Mouse (Mus musculus) embryonic facial prominence, embryonic 11.5 days (tissue): ENCODE results near the gene Chit1. TPM values are rescaled to one million over a fixed set of nuclear protein-coding genes. Genes with fewer than 3 reads are reported as not detected.

ENCODE experiments used
- ATAC-seq: fragments of 200-750 bp; cut with Nextera tagmentation; replicated peaks from 2 replicates; pipeline ENCODE4 v1.8.0; 2017; ENCODE audit warnings: low read depth; ENCODE audit not compliant: insufficient number of reproducible peaks, low FRiP score, low TSS enrichment
- DNase-seq: peaks from one replicate; pipeline ENCODE4 v3.0.0-alpha.2; 2015; ENCODE audit warnings: low spot score
- H3K27ac ChIP-seq: fragments of 300-500 bp; sonication (generic); replicated peaks from 2 replicates; pipeline ENCODE4 v1.5.1; 2014; ENCODE audit warnings: mild to moderate bottlenecking, low read depth, low read length, control low read depth
- H3K27me3 ChIP-seq: fragments of 300-500 bp; sonication (generic); 2 replicates; pipeline ENCODE4 v1.6.1; 2014; ENCODE audit warnings: mild to moderate bottlenecking, low read length, moderate library complexity, mixed read lengths; ENCODE audit not compliant: control insufficient read depth, insufficient read depth
- H3K36me3 ChIP-seq: fragments of 300-500 bp; sonication (generic); replicated peaks from 2 replicates; pipeline ENCODE4 v1.6.1; 2014; ENCODE audit warnings: low read depth, mild to moderate bottlenecking, low read length, moderate library complexity, mixed read lengths; ENCODE audit not compliant: control insufficient read depth, insufficient read depth
- H3K4me1 ChIP-seq: fragments of 300-500 bp; sonication (generic); 2 replicates; pipeline ENCODE4 v1.6.1; 2014; ENCODE audit warnings: low read length, mixed read lengths; ENCODE audit not compliant: control insufficient read depth, insufficient read depth
- H3K4me2 ChIP-seq: fragments of 300-500 bp; sonication (generic); 2 replicates; pipeline ENCODE4 v1.6.1; 2014; ENCODE audit warnings: low read depth, mild to moderate bottlenecking, control low read depth, low read length, moderate library complexity
- H3K4me3 ChIP-seq: fragments of 300-500 bp; sonication (generic); 2 replicates; pipeline ENCODE4 v1.5.1; 2014; ENCODE audit warnings: low read depth, low read length, control low read depth
- H3K9ac ChIP-seq: fragments of 300-500 bp; sonication (generic); replicated peaks from 2 replicates; pipeline ENCODE4 v1.6.1; 2014; ENCODE audit warnings: mild to moderate bottlenecking, control low read depth, low read length
- H3K9me3 ChIP-seq: fragments of 300-500 bp; sonication (generic); replicated peaks from 2 replicates; pipeline ENCODE4 v1.6.1; 2016; ENCODE audit warnings: mild to moderate bottlenecking, low read length, inconsistent platforms, mixed read lengths; ENCODE audit not compliant: control insufficient read depth
- WGBS: fragments of 180-500 bp; shearing (Covaris S2); extraction: QIAGEN DNeasy Blood & Tissue Kit; methylation state at CpG from one replicate; pipeline ENCODE4 v1.1.7; 2014; 5-methylcytosine and 5-hydroxymethylcytosine counted together
- polyA plus RNA-seq: library from polyadenylated mRNA; unstranded; fragments of >200 nt; fragmentation: Nextera tagmentation; extraction: Ambion mirVana; gene quantifications from 2 replicates; pipeline ENCODE4 v1.2.1, GENCODE M21; 2014

Chit1 gene
- polyA plus RNA-seq, 1 experiment from 2014 or later: not detected

DNA sequence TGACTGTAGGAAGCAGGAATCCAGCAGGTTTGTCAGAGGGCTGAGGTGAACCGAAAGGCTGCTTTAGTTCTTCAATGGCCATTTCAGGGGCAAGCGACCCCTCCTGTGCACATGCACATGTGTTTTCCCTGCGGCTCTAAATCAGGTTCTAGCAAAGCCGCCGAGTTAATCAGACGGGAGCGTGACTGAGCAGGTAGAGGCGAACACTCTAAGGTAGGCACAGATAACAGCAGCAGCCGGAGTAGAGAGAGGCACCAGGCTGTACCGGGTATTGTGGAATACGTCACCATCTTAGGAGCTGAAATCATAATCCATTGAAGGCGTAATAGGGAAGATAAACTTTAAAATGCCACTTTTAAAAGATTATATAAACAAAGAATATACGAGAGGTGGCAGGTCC is 3.7 kb downstream of the Chit1 start:
- WGBS: 78% methylated on average over 13 of the region's 13 CpGs
- ATAC-seq (no peak), DNase-seq (no peak)
- H3K9ac ChIP-seq: no peak overlapping the region
- H3K27ac ChIP-seq: no peak overlapping the region
- no peak overlapping the region for H3K4me2 ChIP-seq
- no peaks in the 10 kb centered on the region for H3K27me3 ChIP-seq
- H3K36me3 ChIP-seq: no peaks in the 10 kb centered on the region
- no peaks in the 10 kb centered on the region for H3K4me1 ChIP-seq
- H3K4me3 ChIP-seq: no peak overlapping the region
- no peaks in the 10 kb centered on the region for H3K9me3 ChIP-seq

- Histone ChIP-seq H3K9ac (no peak overlapping the region), H3K36me3 (no peaks in the 10 kb centered on the region), H3K4me2 (no peak overlapping the region), H3K27ac (no peak overlapping the region), H3K4me1 (no peaks in the 10 kb centered on the region), H3K27me3 (no peaks in the 10 kb centered on the region), H3K4me3 (no peak overlapping the region), H3K9me3 (no peaks in the 10 kb centered on the region)
- DNase-seq (peak; percentile 39), ATAC-seq (no peak)
- WGBS: 38% methylated on average over 8 of the region's 8 CpGs
Measured at GRCm38 (mm10) chr1:134115424-134115823, 4.4 kb downstream of the Chit1 start.

DNA sequence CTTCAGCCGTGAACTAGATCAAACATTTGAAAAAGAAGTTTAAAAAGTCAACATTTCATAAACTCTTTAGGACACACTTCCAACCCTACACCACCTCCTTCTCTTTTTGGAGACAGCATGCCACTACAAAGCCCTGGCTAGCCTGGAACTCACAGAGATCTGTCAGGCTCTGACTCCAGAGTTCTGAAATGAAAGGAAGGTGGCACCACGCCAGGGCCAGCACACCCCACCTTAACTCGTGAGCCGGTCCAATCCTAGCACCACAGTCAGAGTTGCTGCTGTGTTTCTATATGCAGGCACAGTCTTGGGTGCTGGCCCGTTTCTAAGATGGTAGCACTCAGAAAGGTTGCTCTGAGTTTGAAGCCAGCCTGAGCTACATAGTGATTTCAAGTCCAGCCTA is 6.1 kb downstream of the Chit1 start:
- no peak overlapping the region for H3K9ac ChIP-seq
- H3K27me3 ChIP-seq: no peaks in the 10 kb centered on the region
- H3K36me3 ChIP-seq: no peaks in the 10 kb centered on the region
- no peak overlapping the region for H3K4me2 ChIP-seq
- H3K9me3 ChIP-seq: no peaks in the 10 kb centered on the region
- no peaks in the 10 kb centered on the region for H3K4me1 ChIP-seq
- ATAC-seq (no peak), DNase-seq (no peak)
- WGBS: 90% methylated on average over 5 of the region's 5 CpGs
- no peak overlapping the region for H3K27ac ChIP-seq
- no peak overlapping the region for H3K4me3 ChIP-seq

DNA sequence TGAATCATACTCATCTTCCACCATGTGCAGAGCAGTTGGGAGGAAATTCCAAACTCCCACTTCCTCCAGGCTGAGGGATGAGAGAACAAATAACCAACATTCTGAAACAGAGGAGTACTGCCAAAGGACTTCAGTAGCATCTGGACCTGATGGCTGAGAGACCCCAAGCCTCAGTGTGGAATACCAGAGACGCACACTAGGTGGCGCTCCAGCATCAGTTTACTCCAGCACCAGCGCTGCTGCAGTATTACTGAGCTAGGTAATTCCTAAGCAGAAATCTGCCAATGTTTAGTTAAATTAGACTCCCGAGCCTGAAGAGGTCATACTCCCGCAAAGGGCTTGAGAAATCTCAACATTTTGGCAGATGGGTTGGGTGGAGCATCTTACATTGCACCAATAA is 9.1 kb downstream of the Chit1 start:
- WGBS: 4% methylated on average over 5 of the region's 5 CpGs
- Histone ChIP-seq H3K36me3 (no peaks in the 10 kb centered on the region), H3K4me1 (no peaks in the 10 kb centered on the region), H3K27ac (no peak overlapping the region), H3K27me3 (no peaks in the 10 kb centered on the region), H3K9me3 (no peaks in the 10 kb centered on the region), H3K9ac (no peak overlapping the region), H3K4me2 (no peak overlapping the region), H3K4me3 (no peak overlapping the region)
- no peak for ATAC-seq
- peak; percentile 93 for DNase-seq

GRCm38 (mm10) chr1:134122195-134122594 is 11.2 kb downstream of the Chit1 start:
- whole genome bisulfite sequencing: 55% methylated on average over 9 of the region's 9 CpGs
- DNase-seq: peak; percentile 56
- Histone ChIP-seq H3K36me3 (no peaks in the 10 kb centered on the region), H3K9ac (no peak overlapping the region), H3K4me3 (no peak overlapping the region), H3K9me3 (no peaks in the 10 kb centered on the region), H3K4me2 (no peak overlapping the region), H3K27ac (no peak overlapping the region), H3K4me1 (no peaks in the 10 kb centered on the region), H3K27me3 (no peaks in the 10 kb centered on the region)
- no peak for ATAC-seq

- ATAC-seq: no peak
- WGBS: 60% methylated on average over 11 of the region's 11 CpGs
- no peak for DNase-seq
- Histone ChIP-seq H3K4me2 (no peak overlapping the region), H3K4me3 (no peak overlapping the region), H3K9ac (no peak overlapping the region), H3K36me3 (no peaks in the 10 kb centered on the region), H3K4me1 (no peaks in the 10 kb centered on the region), H3K27me3 (no peaks in the 10 kb centered on the region), H3K9me3 (no peaks in the 10 kb centered on the region), H3K27ac (no peak overlapping the region)
Measured at GRCm38 (mm10) chr1:134133316-134133715, 22.3 kb downstream of the Chit1 start.

- Histone ChIP-seq H3K9ac (no peak overlapping the region), H3K4me1 (no peaks in the 10 kb centered on the region), H3K4me3 (no peak overlapping the region), H3K9me3 (no peaks in the 10 kb centered on the region), H3K27ac (no peak overlapping the region), H3K4me2 (no peak overlapping the region), H3K27me3 (no peaks in the 10 kb centered on the region), H3K36me3 (no peaks in the 10 kb centered on the region)
- no peak for DNase-seq
- WGBS: 57% methylated on average over 3 of the region's 3 CpGs
- no peak for ATAC-seq
Measured at GRCm38 (mm10) chr1:134136351-134136750, 25.3 kb downstream of the Chit1 start.

DNA sequence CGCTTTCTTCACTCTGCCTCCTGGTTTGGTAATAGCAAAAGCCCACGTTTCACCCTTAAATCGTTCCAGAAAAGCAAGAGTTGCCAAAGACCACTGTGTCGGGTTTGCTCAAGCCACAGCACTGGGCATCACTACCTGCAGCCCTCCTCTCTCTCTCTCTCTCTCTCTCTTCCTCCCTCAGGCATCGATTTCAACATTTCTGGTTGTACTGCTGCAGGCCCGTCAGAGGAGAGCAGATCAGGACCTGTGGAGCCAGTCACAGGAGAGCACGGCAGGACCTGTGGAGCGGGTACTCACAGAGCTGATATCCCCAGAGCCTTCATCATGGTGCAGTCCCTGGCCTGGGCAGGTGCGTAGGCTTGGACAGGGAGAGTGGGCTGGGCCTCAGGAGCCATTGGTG is 27.4 kb downstream of the Chit1 start:
- 79% methylated on average over 9 of the region's 9 CpGs for WGBS

More for the DNA sequence above, 27.4 kb downstream of the Chit1 start:
- H3K4me3 ChIP-seq: no peak overlapping the region
- DNase-seq: no peak
- H3K27ac ChIP-seq: no peak overlapping the region
- no peak overlapping the region for H3K9ac ChIP-seq
- no peaks in the 10 kb centered on the region for H3K27me3 ChIP-seq
- no peak for ATAC-seq
- H3K36me3 ChIP-seq: no peaks in the 10 kb centered on the region
- H3K4me1 ChIP-seq: no peaks in the 10 kb centered on the region
- H3K4me2 ChIP-seq: no peak overlapping the region
- no peaks in the 10 kb centered on the region for H3K9me3 ChIP-seq
